Mouse (Mus musculus) bone marrow, adult 2 months (tissue): Measurements from ENCODE around the gene Rbm4.

Source experiments
- CTCF ChIP-seq: fragments of 200-500 bp; IDR thresholded peaks from 2 replicates; pipeline ENCODE4 v1.5.1; 2011; ENCODE audit warnings: low read length, control low read depth; ENCODE audit not compliant: control insufficient read depth, insufficient read depth
- POLR2A ChIP-seq: fragments of 200-500 bp; IDR thresholded peaks from 2 replicates; pipeline ENCODE4 v1.6.1; 2011; ENCODE audit warnings: low read depth, mild to moderate bottlenecking, control low read depth, low read length, borderline replicate concordance; ENCODE audit not compliant: control insufficient read depth

DNA sequence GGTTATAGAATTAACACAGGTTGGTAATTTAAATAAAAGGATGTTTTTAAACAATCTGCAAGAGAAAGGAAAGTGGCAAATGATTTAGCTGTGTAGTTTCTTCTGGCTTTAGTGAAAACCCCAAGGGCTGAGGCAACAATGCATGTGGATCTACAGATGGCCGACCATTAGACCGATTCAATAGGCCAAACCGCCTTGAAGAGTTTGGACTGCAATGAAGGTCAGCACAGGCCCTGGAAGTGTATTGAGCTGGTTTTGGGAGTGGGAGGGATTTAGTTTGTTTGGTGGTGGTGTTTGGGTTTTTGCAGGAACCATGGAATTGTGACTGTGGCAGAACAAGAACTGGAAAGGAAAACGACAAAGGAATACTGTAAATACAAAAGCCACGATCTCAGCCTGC is 5.4 kb upstream of the Rbm4 start:
- TF ChIP-seq POLR2A (no peak), CTCF (no peak)
